Mouse (Mus musculus) left cerebral cortex, postnatal 25 days (tissue): ENCODE results near the gene Msi1. TPM values are rescaled to one million over a fixed set of nuclear protein-coding genes. Genes with fewer than 3 reads are reported as not detected.

ENCODE experiments used
- DNase-seq, 2 experiments: peaks; one replicate each; pipeline ENCODE4 v3.0.0; 2022; ENCODE audit warnings: low spot score in 2 of 2, mixed read lengths in 1 of 2
- intact Hi-C: fragments of 180-260 bp; cut with DNase I; formaldehyde crosslinking; loops from one replicate; pipeline ENCODE4 v1.15.1; 2025
- total RNA-seq, 2 experiments: library from RNA; stranded (reverse); gene quantifications; 2 replicates each; pipeline ENCODE4 v1.2.3; 2021

Msi1 gene
- 10 to 100 TPM; 45.2 to 49.2 TPM for total RNA-seq

- intact Hi-C loops, result no loop called here
- peak in 1 of 2 experiments; percentile 30 for DNase-seq
These were observed at the start of gene Msi1 for GRCm38 (mm10) chr5:115429359-115430186. Gene Msi1 (plus strand): TSS chr5:115429599.

GRCm38 (mm10) chr5:115391935-115392334 is 37.5 kb upstream of the Msi1 start:
- intact Hi-C loops, result no loop called here
- DNase-seq, result peak in 1 of 2 experiments; percentile 5

GRCm38 (mm10) chr5:115392969-115393368 is 36.4 kb upstream of the Msi1 start:
- intact Hi-C loops, result no loop called here
- no peak for DNase-seq

- DNase-seq, result no peak
- intact Hi-C loops, result no loop called here
These were observed 35.2 kb upstream of the Msi1 start for GRCm38 (mm10) chr5:115394223-115394622.

GRCm38 (mm10) chr5:115394836-115395235 is 34.6 kb upstream of the Msi1 start:
- intact Hi-C loops, result no loop called here
- no peak for DNase-seq

- intact Hi-C loops, result no loop called here
- no peak for DNase-seq
These were observed 32.7 kb upstream of the Msi1 start for GRCm38 (mm10) chr5:115396654-115397053.

- peak; percentile 39 to 43 for DNase-seq
- intact Hi-C loops, result no loop called here
These were observed 31.3 kb upstream of the Msi1 start for GRCm38 (mm10) chr5:115397839-115398780.

- intact Hi-C loops, result no loop called here
These were observed 27.3 kb upstream of the Msi1 start for GRCm38 (mm10) chr5:115402063-115402462.

GRCm38 (mm10) chr5:115403436-115404140 is 25.8 kb upstream of the Msi1 start:
- no peak for DNase-seq

More at GRCm38 (mm10) chr5:115402063-115402462, 27.3 kb upstream of the Msi1 start:
- DNase-seq, result no peak

GRCm38 (mm10) chr5:115404241-115404794 is 25.1 kb upstream of the Msi1 start:
- DNase-seq, result peak in 1 of 2 experiments; percentile 37
- intact Hi-C loops, result no loop called here

More at GRCm38 (mm10) chr5:115403436-115404140, 25.8 kb upstream of the Msi1 start:
- intact Hi-C loops, result no loop called here

- intact Hi-C loops, result no loop called here
- DNase-seq, result no peak
These were observed 24.2 kb upstream of the Msi1 start for GRCm38 (mm10) chr5:115405205-115405604.

GRCm38 (mm10) chr5:115408110-115408509 is 21.3 kb upstream of the Msi1 start:
- intact Hi-C loops, result no loop called here

GRCm38 (mm10) chr5:115415111-115416085 is 14.0 kb upstream of the Msi1 start:
- DNase-seq, result no peak
- intact Hi-C loops, result no loop called here

More at GRCm38 (mm10) chr5:115408110-115408509, 21.3 kb upstream of the Msi1 start:
- no peak for DNase-seq

GRCm38 (mm10) chr5:115428831-115429358 is 504 bp upstream of the Msi1 start:
- intact Hi-C loops, result no loop called here
- DNase-seq, result no peak

GRCm38 (mm10) chr5:115430187-115430960 is 975 bp downstream of the Msi1 start:
- no peak for DNase-seq
- intact Hi-C loops, result no loop called here

GRCm38 (mm10) chr5:115431061-115431897 is 1.9 kb downstream of the Msi1 start:
- intact Hi-C loops, result no loop called here
- peak in 1 of 2 experiments; percentile 42 for DNase-seq
